Mouse (Mus musculus) neural tube, embryonic 15.5 days (tissue): ENCODE results near the gene Dnase2b. TPM values are rescaled to one million over a fixed set of nuclear protein-coding genes. Genes with fewer than 3 reads are reported as not detected.

Experiments
- ATAC-seq: fragments of 200-750 bp; cut with Nextera tagmentation; 2 replicates; pipeline ENCODE4 v1.8.0; 2017; ENCODE audit warnings: mild to moderate bottlenecking, moderate TSS enrichment, moderate library complexity; ENCODE audit not compliant: low FRiP score
- H3K27ac ChIP-seq: fragments of 300-500 bp; sonication (generic); replicated peaks from 2 replicates; pipeline ENCODE4 v1.5.1; 2015; ENCODE audit warnings: mild to moderate bottlenecking, inconsistent platforms
- H3K27me3 ChIP-seq: fragments of 300-500 bp; sonication (generic); replicated peaks from 2 replicates; pipeline ENCODE4 v1.6.1; 2015; ENCODE audit warnings: inconsistent platforms
- H3K36me3 ChIP-seq: fragments of 300-500 bp; sonication (generic); 2 replicates; pipeline ENCODE4 v1.6.1; 2015; ENCODE audit warnings: inconsistent platforms
- H3K4me1 ChIP-seq: fragments of 300-500 bp; sonication (generic); 2 replicates; pipeline ENCODE4 v1.6.1; 2015; ENCODE audit warnings: inconsistent platforms
- H3K4me2 ChIP-seq: fragments of 300-500 bp; sonication (generic); 2 replicates; pipeline ENCODE4 v1.6.1; 2015; ENCODE audit warnings: inconsistent platforms, mild to moderate bottlenecking, moderate library complexity
- H3K4me3 ChIP-seq: fragments of 300-500 bp; sonication (generic); replicated peaks from 2 replicates; pipeline ENCODE4 v1.5.1; 2015; ENCODE audit warnings: mild to moderate bottlenecking, inconsistent platforms
- H3K9ac ChIP-seq: fragments of 300-500 bp; sonication (generic); replicated peaks from 2 replicates; pipeline ENCODE4 v1.6.1; 2015; ENCODE audit warnings: mild to moderate bottlenecking, inconsistent platforms
- H3K9me3 ChIP-seq: fragments of 300-500 bp; sonication (generic); replicated peaks from 2 replicates; pipeline ENCODE4 v1.6.1; 2016; ENCODE audit warnings: inconsistent platforms
- WGBS: fragments of 180-500 bp; shearing (Covaris S2); methylation state at CpG from one replicate; pipeline ENCODE4 v1.1.7; 2015; ENCODE audit warnings: mixed read lengths; 5-methylcytosine and 5-hydroxymethylcytosine counted together
- polyA plus RNA-seq: library from polyadenylated mRNA; unstranded; fragments of >200 nt; fragmentation: Nextera tagmentation; extraction: Ambion mirVana; gene quantifications from 2 replicates; pipeline ENCODE4 v1.2.1, GENCODE M21; 2015

Dnase2b gene
- polyA plus RNA-seq, result not detected in 2 replicates

GRCm38 (mm10) chr3:146615496-146615895, at the start of gene Dnase2b:
Gene Dnase2b, minus strand, starts transcription at chr3:146615596.
- no peaks in the 10 kb centered on the region for H3K9me3 ChIP-seq
- 97% methylated on average over 4 of the region's 4 CpGs for whole genome bisulfite sequencing
- no peaks in the 10 kb centered on the region for H3K4me1 ChIP-seq
- H3K4me3 ChIP-seq, result no peak within 1 kb of the TSS
- no peak within 1 kb of the TSS for H3K9ac ChIP-seq
- H3K27me3 ChIP-seq, result no peaks in the 10 kb centered on the region
- no peak within 1 kb of the TSS for H3K27ac ChIP-seq
- no peak within 1 kb of the TSS for H3K4me2 ChIP-seq
- H3K36me3 ChIP-seq, result no peaks in the 10 kb centered on the region
- ATAC-seq, result no peak

GRCm38 (mm10) chr3:146661907-146662306, 46.5 kb upstream of the Dnase2b start:
- H3K9ac ChIP-seq, result no peak overlapping the region
- no peaks in the 10 kb centered on the region for H3K4me1 ChIP-seq
- no peak overlapping the region for H3K27ac ChIP-seq
- WGBS, result 81% methylated on average over 7 of the region's 7 CpGs
- no peak for ATAC-seq
- H3K27me3 ChIP-seq, result no peaks in the 10 kb centered on the region
- H3K4me2 ChIP-seq, result no peak overlapping the region
- no peaks in the 10 kb centered on the region for H3K9me3 ChIP-seq
- H3K4me3 ChIP-seq, result no peak overlapping the region
- H3K36me3 ChIP-seq, result no peaks in the 10 kb centered on the region

GRCm38 (mm10) chr3:146661001-146661400, 45.6 kb upstream of the Dnase2b start:
- no peaks in the 10 kb centered on the region for H3K36me3 ChIP-seq
- no peak overlapping the region for H3K4me2 ChIP-seq
- H3K9me3 ChIP-seq, result no peaks in the 10 kb centered on the region
- H3K9ac ChIP-seq, result no peak overlapping the region
- H3K4me1 ChIP-seq, result no peaks in the 10 kb centered on the region
- no peak overlapping the region for H3K27ac ChIP-seq
- no peaks in the 10 kb centered on the region for H3K27me3 ChIP-seq
- WGBS, result 73% methylated on average over 6 of the region's 6 CpGs
- ATAC-seq, result no peak
- H3K4me3 ChIP-seq, result no peak overlapping the region

- Histone ChIP-seq H3K4me2 (no peak overlapping the region), H3K9ac (no peak overlapping the region), H3K9me3 (no peaks in the 10 kb centered on the region), H3K27ac (no peak overlapping the region), H3K27me3 (no peaks in the 10 kb centered on the region), H3K4me3 (no peak overlapping the region), H3K36me3 (no peaks in the 10 kb centered on the region), H3K4me1 (no peaks in the 10 kb centered on the region)
- no peak for ATAC-seq
- WGBS, result 89% methylated on average over 5 of the region's 5 CpGs
Observed at GRCm38 (mm10) chr3:146659321-146659720, 43.9 kb upstream of the Dnase2b start.

GRCm38 (mm10) chr3:146658061-146658639, 42.8 kb upstream of the Dnase2b start:
- H3K4me1 ChIP-seq, result no peaks in the 10 kb centered on the region
- no peak overlapping the region for H3K4me2 ChIP-seq
- no peak for ATAC-seq
- no peaks in the 10 kb centered on the region for H3K27me3 ChIP-seq
- H3K4me3 ChIP-seq, result no peak overlapping the region
- no peak overlapping the region for H3K9ac ChIP-seq
- WGBS, result 91% methylated on average over 1 of the region's 1 CpGs
- H3K9me3 ChIP-seq, result no peaks in the 10 kb centered on the region
- H3K36me3 ChIP-seq, result no peaks in the 10 kb centered on the region
- H3K27ac ChIP-seq, result no peak overlapping the region

- 88% methylated on average over 5 of the region's 5 CpGs for WGBS
Observed at GRCm38 (mm10) chr3:146657433-146657832, 42.0 kb upstream of the Dnase2b start.

GRCm38 (mm10) chr3:146655111-146655577, 39.7 kb upstream of the Dnase2b start:
- 75% methylated on average over 2 of the region's 2 CpGs for WGBS
- Histone ChIP-seq H3K4me2 (no peak overlapping the region), H3K27me3 (no peaks in the 10 kb centered on the region), H3K36me3 (no peaks in the 10 kb centered on the region), H3K27ac (no peak overlapping the region), H3K9me3 (no peaks in the 10 kb centered on the region), H3K4me3 (no peak overlapping the region), H3K4me1 (no peaks in the 10 kb centered on the region), H3K9ac (no peak overlapping the region)
- no peak for ATAC-seq

More at GRCm38 (mm10) chr3:146657433-146657832, 42.0 kb upstream of the Dnase2b start:
- H3K27me3 ChIP-seq, result no peaks in the 10 kb centered on the region
- no peak overlapping the region for H3K4me2 ChIP-seq
- no peak overlapping the region for H3K9ac ChIP-seq
- no peaks in the 10 kb centered on the region for H3K4me1 ChIP-seq
- no peak overlapping the region for H3K4me3 ChIP-seq
- no peak overlapping the region for H3K27ac ChIP-seq
- H3K36me3 ChIP-seq, result no peaks in the 10 kb centered on the region
- no peaks in the 10 kb centered on the region for H3K9me3 ChIP-seq
- no peak for ATAC-seq

GRCm38 (mm10) chr3:146653692-146654091, 38.3 kb upstream of the Dnase2b start:
- no peak overlapping the region for H3K27ac ChIP-seq
- no peaks in the 10 kb centered on the region for H3K27me3 ChIP-seq
- H3K4me1 ChIP-seq, result no peaks in the 10 kb centered on the region
- no peak overlapping the region for H3K4me2 ChIP-seq
- no peaks in the 10 kb centered on the region for H3K36me3 ChIP-seq
- no peak overlapping the region for H3K4me3 ChIP-seq
- no peak for ATAC-seq
- H3K9ac ChIP-seq, result no peak overlapping the region
- no peaks in the 10 kb centered on the region for H3K9me3 ChIP-seq
- WGBS, result 73% methylated on average over 6 of the region's 6 CpGs

GRCm38 (mm10) chr3:146652431-146652830, 37.0 kb upstream of the Dnase2b start:
- Histone ChIP-seq H3K9ac (no peak overlapping the region), H3K9me3 (no peaks in the 10 kb centered on the region), H3K4me2 (no peak overlapping the region), H3K4me1 (no peaks in the 10 kb centered on the region), H3K27ac (no peak overlapping the region), H3K36me3 (no peaks in the 10 kb centered on the region), H3K27me3 (no peaks in the 10 kb centered on the region), H3K4me3 (no peak overlapping the region)
- WGBS, result 89% methylated on average over 5 of the region's 5 CpGs
- no peak for ATAC-seq

GRCm38 (mm10) chr3:146651217-146651616, 35.8 kb upstream of the Dnase2b start, which contains the start of gene 4930503B20Rik:
Gene 4930503B20Rik, minus strand, starts transcription at chr3:146651317.
- H3K9ac ChIP-seq, result no peak within 1 kb of the TSS
- no peaks in the 10 kb centered on the region for H3K27me3 ChIP-seq
- no peaks in the 10 kb centered on the region for H3K9me3 ChIP-seq
- H3K4me1 ChIP-seq, result no peaks in the 10 kb centered on the region
- no peaks in the 10 kb centered on the region for H3K36me3 ChIP-seq
- H3K4me3 ChIP-seq, result no peak within 1 kb of the TSS
- 85% methylated on average over 3 of the region's 3 CpGs for WGBS
- ATAC-seq, result no peak
- H3K4me2 ChIP-seq, result no peak within 1 kb of the TSS
- H3K27ac ChIP-seq, result no peak within 1 kb of the TSS

- WGBS, result 93% methylated on average over 10 of the region's 10 CpGs
- ATAC-seq, result no peak
- H3K4me1 ChIP-seq, result no peaks in the 10 kb centered on the region
- H3K9me3 ChIP-seq, result no peaks in the 10 kb centered on the region
- no peak overlapping the region for H3K27ac ChIP-seq
- no peaks in the 10 kb centered on the region for H3K36me3 ChIP-seq
- no peak overlapping the region for H3K4me2 ChIP-seq
- H3K4me3 ChIP-seq, result no peak overlapping the region
- H3K27me3 ChIP-seq, result no peaks in the 10 kb centered on the region
- no peak overlapping the region for H3K9ac ChIP-seq
Observed at GRCm38 (mm10) chr3:146650716-146651115, 35.3 kb upstream of the Dnase2b start.

GRCm38 (mm10) chr3:146649311-146649894, 34.0 kb upstream of the Dnase2b start:
- Histone ChIP-seq H3K27me3 (no peaks in the 10 kb centered on the region), H3K4me2 (no peak overlapping the region), H3K9ac (no peak overlapping the region), H3K27ac (no peak overlapping the region), H3K4me3 (no peak overlapping the region), H3K36me3 (no peaks in the 10 kb centered on the region), H3K9me3 (no peaks in the 10 kb centered on the region), H3K4me1 (no peaks in the 10 kb centered on the region)
- ATAC-seq, result no peak
- WGBS, result 86% methylated on average over 10 of the region's 10 CpGs
